ENCODE assay signal across 12 mouse cellular contexts in the genomic region with DNA sequence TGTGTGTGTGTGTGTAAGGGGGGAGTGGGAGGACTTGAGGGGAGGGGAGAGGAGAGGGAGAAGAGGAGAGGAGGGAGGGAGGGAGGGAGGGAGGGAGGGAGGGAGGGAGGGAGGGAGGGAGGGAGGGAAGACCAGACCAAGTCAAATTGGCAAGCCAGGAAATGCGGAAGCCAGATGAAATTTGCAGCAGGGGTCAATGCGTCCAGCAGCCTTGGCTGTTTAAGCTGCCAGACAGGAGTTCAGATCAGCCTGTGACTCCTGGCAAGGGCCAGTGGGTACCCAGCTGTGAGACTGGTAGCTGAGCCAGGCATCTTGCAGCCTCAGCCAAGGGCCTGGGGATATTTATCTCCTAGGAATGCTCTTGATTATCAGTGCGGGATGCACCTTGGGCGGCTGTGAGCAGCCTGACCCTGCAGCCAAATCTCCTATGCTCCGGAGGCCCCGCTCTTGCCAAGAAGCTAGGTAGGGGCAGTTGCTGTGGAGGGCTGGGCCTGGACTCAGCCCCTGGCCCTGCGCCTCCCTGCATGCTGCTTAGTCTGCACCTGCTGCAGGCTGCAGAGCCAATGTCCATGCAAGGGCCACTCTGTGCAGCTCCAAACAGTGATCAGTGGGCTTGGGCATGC. TPM values are rescaled to one million over a fixed set of nuclear protein-coding genes. Genes with fewer than 3 reads are reported as not detected.
DNase-seq lines count a peak whose midpoint lies in the region; ATAC-seq and TF ChIP-seq lines count a peak whose summit lies in the region.
"Had no signal": no experiment of that assay in that cellular context is flagged by ENCODE, and none has a peak within 500 bp of the region (broad histone marks: within the 10 kb centered on the region; RNA-seq: fewer than 3 reads in every experiment).

No protein-coding gene starts in this region.

- 26% methylated on average over 7 of the region's 7 CpGs for WGBS in hindbrain, embryonic 14.5 days
- WGBS in hindbrain, embryonic 12.5 days: 51% methylated on average over 7 of the region's 7 CpGs
- 31% methylated on average over 7 of the region's 7 CpGs for WGBS in embryonic facial prominence, embryonic 13.5 days

- no peak for TF ChIP-seq CTCF in Patski (IDR thresholded peaks at IDR 0.05)

- no peak overlapping the region for H3K9ac ChIP-seq in hindbrain, embryonic 14.5 days
- no peak overlapping the region for H3K9ac ChIP-seq in hindbrain, embryonic 12.5 days
- H3K9ac ChIP-seq in embryonic facial prominence, embryonic 13.5 days: no peak overlapping the region
- H3K9ac ChIP-seq: limb, embryonic 15.5 days had no signal

- POLR2A ChIA-PET in Patski (lab: Charles Lee): no interaction called here

- peaks cover 9% of the 10 kb centered on the region for H3K4me1 ChIP-seq in hindbrain, embryonic 14.5 days (replicated peaks; ENCODE audit: control insufficient read depth, insufficient read depth, low read length)
- H3K4me1 ChIP-seq in hindbrain, embryonic 12.5 days: peaks cover 24% of the 10 kb centered on the region
- H3K4me1 ChIP-seq in embryonic facial prominence, embryonic 13.5 days: peaks cover 67% of the 10 kb centered on the region

- ATAC-seq in hindbrain, embryonic 14.5 days (ENCODE audit: low FRiP score): peak; percentile 35; the same call in 1 of the 2 replicates
- ATAC-seq in hindbrain, embryonic 12.5 days (ENCODE audit: low FRiP score): no peak
- ATAC-seq in Patski: peak; percentile 34
- ATAC-seq in embryonic facial prominence, embryonic 13.5 days (ENCODE audit: insufficient number of reproducible peaks, insufficient read depth, low FRiP score, low TSS enrichment, low read depth): no peak
- ATAC-seq: intestine, postnatal 0 days had no signal

- H3K27me3 ChIP-seq in hindbrain, embryonic 14.5 days (ENCODE audit: control insufficient read depth, insufficient read depth, low read length): peaks cover 21% of the 10 kb centered on the region
- peaks cover 42% of the 10 kb centered on the region for H3K27me3 ChIP-seq in hindbrain, embryonic 12.5 days
- no peaks in the 10 kb centered on the region for H3K27me3 ChIP-seq in Patski
- 0 out of 2 replicates have a peak, but pooled peaks cover 4% of the 10 kb centered on the region for H3K27me3 ChIP-seq in embryonic facial prominence, embryonic 13.5 days
- H3K27me3 ChIP-seq: limb, embryonic 15.5 days had no signal

- H3K4me2 ChIP-seq in hindbrain, embryonic 14.5 days (replicated peaks): no peak overlapping the region
- no peak overlapping the region for H3K4me2 ChIP-seq in hindbrain, embryonic 12.5 days (replicated peaks)
- no peak overlapping the region for H3K4me2 ChIP-seq in embryonic facial prominence, embryonic 13.5 days
- H3K4me2 ChIP-seq: limb, embryonic 15.5 days had no signal

- no peak overlapping the region for H3K4me3 ChIP-seq in hindbrain, embryonic 14.5 days (replicated peaks; ENCODE audit: low read length)
- H3K4me3 ChIP-seq in hindbrain, embryonic 12.5 days: no peak overlapping the region
- no peak overlapping the region for H3K4me3 ChIP-seq in embryonic facial prominence, embryonic 13.5 days
- H3K4me3 ChIP-seq: limb, embryonic 15.5 days had no signal

- H3K27ac ChIP-seq in hindbrain, embryonic 14.5 days: no peak overlapping the region
- no peak overlapping the region for H3K27ac ChIP-seq in hindbrain, embryonic 12.5 days
- 0 out of 2 replicates have a peak overlapping the region, but pooled peaks have one; percentile 49 for H3K27ac ChIP-seq in embryonic facial prominence, embryonic 13.5 days
- H3K27ac ChIP-seq: limb, embryonic 15.5 days had no signal

- CTCF ChIA-PET in Patski (lab: Charles Lee): interaction anchor here (0.9 to 1.8 kb wide), 2 partner anchors 9 to 13 kb away, joined by 3 to 6 read pairs; no protein-coding TSS in a partner anchor

- no peaks in the 10 kb centered on the region for H3K36me3 ChIP-seq in hindbrain, embryonic 14.5 days (replicated peaks; ENCODE audit: control insufficient read depth, insufficient read depth)
- H3K36me3 ChIP-seq in hindbrain, embryonic 12.5 days: no peaks in the 10 kb centered on the region
- H3K36me3 ChIP-seq in embryonic facial prominence, embryonic 13.5 days: no peaks in the 10 kb centered on the region
- H3K36me3 ChIP-seq: G1E; limb, embryonic 15.5 days had no signal

- no peak for DNase-seq in hindbrain, embryonic 14.5 days (ENCODE audit: low spot score)
- DNase-seq in 3134 (ENCODE audit: extremely low read depth, insufficient read length, low spot score) (peak; percentile 50), Patski (ENCODE audit: low read depth, low spot score) (no peak)
- DNase-seq in frontal cortex, postnatal 10 days (ENCODE audit: low spot score in 2 of 2): no peak
- DNase-seq in right cerebral cortex, adult 18-20 months: no peak
- DNase-seq in spleen, adult 12 weeks (ENCODE audit: low spot score): no peak
- DNase-seq: right cerebral cortex, postnatal 4 days had no signal

- no peaks in the 10 kb centered on the region for H3K9me3 ChIP-seq in hindbrain, embryonic 14.5 days (ENCODE audit: control insufficient read depth, low read length)
- H3K9me3 ChIP-seq in hindbrain, embryonic 12.5 days (replicated peaks): no peaks in the 10 kb centered on the region
- no peaks in the 10 kb centered on the region for H3K9me3 ChIP-seq in embryonic facial prominence, embryonic 13.5 days
- H3K9me3 ChIP-seq: limb, embryonic 15.5 days had no signal

- in situ Hi-C loops in Patski (cut with MboI; ENCODE audit: low pct_unique_long_range_greater_than_20kb): no loop called here

RNA-seq across cellular contexts. Expression of gene Unc5b, which starts 9.5 kb away (rescaled TPM):
- 2.8 and 2.9 TPM in 2 replicates for polyA plus RNA-seq in hindbrain, embryonic 14.5 days (2014; fragmentation: Nextera tagmentation; extraction: Ambion mirVana)
- polyA plus RNA-seq in hindbrain, embryonic 12.5 days (2016; fragmentation: Nextera tagmentation; extraction: Ambion mirVana): 3.4 and 4.3 TPM in 2 replicates
- polyA plus RNA-seq in Patski (2021): 44.8 TPM
- 6.0 and 6.1 TPM in 2 replicates for polyA plus RNA-seq in embryonic facial prominence, embryonic 13.5 days (2015; fragmentation: Nextera tagmentation; extraction: Ambion mirVana)
- polyA plus RNA-seq: G1E had no signal

Comparison
In these comparisons a context has a peak if more than half of its experiments do, and no peak if none do; other contexts are left out.
1. ATAC-seq: peak in hindbrain, embryonic 14.5 days (single experiment) and Patski (single experiment); none in hindbrain, embryonic 12.5 days (single experiment) and embryonic facial prominence, embryonic 13.5 days (single experiment).